Comparison of ENCODE assay signal across 18 mouse cellular contexts in the genomic region with DNA sequence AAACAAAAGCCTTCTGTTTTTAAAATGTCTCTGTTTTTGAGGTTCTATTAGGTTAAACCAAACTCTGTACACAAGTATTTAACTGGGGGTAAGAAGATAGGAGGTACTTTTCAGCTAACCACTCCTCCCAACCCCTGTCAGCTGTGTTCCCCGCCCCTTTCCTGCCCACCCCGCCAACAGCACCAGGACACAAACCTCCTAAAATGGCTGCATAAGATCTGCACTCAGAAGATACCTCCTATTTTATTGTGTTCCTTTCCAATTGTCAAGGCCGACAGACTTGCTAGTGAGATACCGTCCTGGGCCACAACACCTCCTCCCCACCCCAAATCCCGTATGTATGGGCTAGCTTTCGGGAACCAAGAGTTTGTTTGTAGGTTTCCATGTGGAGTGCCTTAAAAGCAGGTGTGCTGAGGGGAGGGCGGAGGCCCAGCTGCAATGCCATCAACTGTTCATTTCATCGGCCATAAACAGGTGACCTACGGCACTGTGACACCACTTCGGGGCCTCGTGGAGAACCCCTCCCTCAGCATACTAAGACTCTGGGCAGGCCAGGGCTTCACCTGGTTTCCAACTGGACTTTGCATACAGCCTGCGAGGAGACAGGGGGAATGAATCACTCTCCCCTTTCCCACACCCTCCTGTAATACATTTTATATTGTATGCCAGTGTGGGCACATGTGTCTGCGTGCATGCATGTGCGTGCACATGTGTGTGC. TPM values are rescaled to one million over a fixed set of nuclear protein-coding genes. Genes with fewer than 3 reads are reported as not detected.
A peak's percentile ranks its signal among the peaks of the same experiment; 100 is the strongest.
DNase-seq lines count a peak whose midpoint lies in the region; ATAC-seq and TF ChIP-seq lines count a peak whose summit lies in the region.
"Had no signal": no experiment of that assay in that cellular context is flagged by ENCODE, and none has a peak within 500 bp of the region (broad histone marks: within the 10 kb centered on the region; RNA-seq: fewer than 3 reads in every experiment).

No protein-coding gene starts in this region.

- no peaks in the 10 kb centered on the region for H3K27me3 ChIP-seq in heart, embryonic 14.5 days (ENCODE audit: control insufficient read depth, insufficient read depth, low read length)
- no peaks in the 10 kb centered on the region for H3K27me3 ChIP-seq in lung, embryonic 14.5 days (ENCODE audit: insufficient read depth, low read length)
- H3K27me3 ChIP-seq in lung, postnatal 0 days (replicated peaks; ENCODE audit: insufficient read depth, low read length) = no peaks in the 10 kb centered on the region
- no peaks in the 10 kb centered on the region for H3K27me3 ChIP-seq in stomach, postnatal 0 days (ENCODE audit: control insufficient read depth, insufficient read depth, low read length)
- H3K27me3 ChIP-seq: embryonic facial prominence, embryonic 13.5 days; forebrain, embryonic 12.5 days had no signal

- H3K4me1 ChIP-seq in heart, embryonic 14.5 days (ENCODE audit: control insufficient read depth in 2 of 2, insufficient read depth in 2 of 2, low read length in 2 of 2) = peaks cover 36 to 78% of the 10 kb centered on the region in 2 experiments
- H3K4me1 ChIP-seq in lung, embryonic 14.5 days (ENCODE audit: insufficient read depth) = peaks cover 11% of the 10 kb centered on the region
- H3K4me1 ChIP-seq in lung, postnatal 0 days (ENCODE audit: insufficient read depth, low read depth, low read length) = peaks cover 23% of the 10 kb centered on the region
- H3K4me1 ChIP-seq in stomach, postnatal 0 days (replicated peaks; ENCODE audit: control insufficient read depth, insufficient read depth) = no peaks in the 10 kb centered on the region

- intact Hi-C loops in heart, postnatal 10 days (cut with DNase I) = no loop called here

- H3K9ac ChIP-seq in heart, embryonic 14.5 days (ENCODE audit: low read length) = peak overlapping the region; percentile 46; the same call in 1 of the 2 replicates
- H3K9ac ChIP-seq in lung, embryonic 14.5 days = no peak overlapping the region
- no peak overlapping the region for H3K9ac ChIP-seq in lung, postnatal 0 days (replicated peaks; ENCODE audit: low read depth)
- H3K9ac ChIP-seq in stomach, postnatal 0 days (ENCODE audit: low read length) = no peak overlapping the region
- H3K9ac ChIP-seq: embryonic facial prominence, embryonic 13.5 days; forebrain, embryonic 12.5 days had no signal

- peak overlapping the region; percentile 31 for H3K4me2 ChIP-seq in heart, embryonic 14.5 days (ENCODE audit: low read length)
- H3K4me2 ChIP-seq in lung, embryonic 14.5 days = no peak overlapping the region
- no peak overlapping the region for H3K4me2 ChIP-seq in lung, postnatal 0 days (replicated peaks; ENCODE audit: low read depth, low read length)
- H3K4me2 ChIP-seq in stomach, postnatal 0 days (replicated peaks; ENCODE audit: low read depth) = no peak overlapping the region
- H3K4me2 ChIP-seq: embryonic facial prominence, embryonic 13.5 days; forebrain, embryonic 12.5 days had no signal

- TF ChIP-seq EP300 in lung, postnatal 0 days (IDR thresholded peaks at IDR 0.05) = no peak
- no peak for TF ChIP-seq EP300 in stomach, postnatal 0 days (optimal IDR thresholded peaks at IDR 0.05)

- H3K36me3 ChIP-seq in heart, embryonic 14.5 days (ENCODE audit: control insufficient read depth, insufficient read depth, low read length) = peaks cover 4% of the 10 kb centered on the region; the same call in 1 of the 2 replicates
- no peaks in the 10 kb centered on the region for H3K36me3 ChIP-seq in lung, embryonic 14.5 days (ENCODE audit: insufficient read depth)
- H3K36me3 ChIP-seq in lung, postnatal 0 days (ENCODE audit: insufficient read depth, low read length) = no peaks in the 10 kb centered on the region
- H3K36me3 ChIP-seq in stomach, postnatal 0 days (ENCODE audit: control insufficient read depth, insufficient read depth, low read length) = no peaks in the 10 kb centered on the region
- H3K36me3 ChIP-seq: embryonic facial prominence, embryonic 13.5 days; forebrain, embryonic 12.5 days; midbrain, embryonic 10.5 days had no signal

- ATAC-seq in heart, embryonic 14.5 days (ENCODE audit: insufficient number of reproducible peaks, insufficient read depth, low FRiP score, low read depth) = no peak
- ATAC-seq in lung, embryonic 14.5 days (ENCODE audit: insufficient read depth) = no peak
- no peak for ATAC-seq in lung, postnatal 0 days
- ATAC-seq in stomach, postnatal 0 days (ENCODE audit: low FRiP score, low TSS enrichment) = peak; percentile 42; the same call in 1 of the 2 replicates
- ATAC-seq: inflammation-experienced regulatory T-cells, adult 6 months had no signal

- H3K9me3 ChIP-seq in heart, embryonic 14.5 days (ENCODE audit: control insufficient read depth, low read length) = no peaks in the 10 kb centered on the region
- no peaks in the 10 kb centered on the region for H3K9me3 ChIP-seq in lung, embryonic 14.5 days (ENCODE audit: low read depth, low read length)
- H3K9me3 ChIP-seq in lung, postnatal 0 days (ENCODE audit: low read length) = no peaks in the 10 kb centered on the region
- H3K9me3 ChIP-seq in stomach, postnatal 0 days (ENCODE audit: control insufficient read depth, low read length) = no peaks in the 10 kb centered on the region
- H3K9me3 ChIP-seq: embryonic facial prominence, embryonic 13.5 days; forebrain, embryonic 12.5 days; midbrain, embryonic 10.5 days had no signal

- peak overlapping the region; percentile 22 to 41; a peak in 2 of 4 replicates for H3K27ac ChIP-seq in heart, embryonic 14.5 days (replicated peaks in 1 of 2; ENCODE audit: control insufficient read depth in 1 of 2, insufficient read depth in 1 of 2, low read depth in 2 of 2, low read length in 2 of 2)
- H3K27ac ChIP-seq in lung, embryonic 14.5 days (ENCODE audit: low read depth) = peak overlapping the region; percentile 86; the same call in 1 of the 2 replicates
- no peak overlapping the region for H3K27ac ChIP-seq in lung, postnatal 0 days (ENCODE audit: low read length)
- H3K27ac ChIP-seq in stomach, postnatal 0 days (replicated peaks) = no peak overlapping the region
- H3K27ac ChIP-seq: embryonic facial prominence, embryonic 13.5 days; forebrain, embryonic 12.5 days; gastrocnemius, adult 2 months; layer of hippocampus, adult 2 months; midbrain, embryonic 10.5 days had no signal

- TF ChIP-seq CTCF in lung, embryonic 14.5 days (IDR thresholded peaks at IDR 0.05; ENCODE audit: low read depth) = no peak
- TF ChIP-seq CTCF in lung, postnatal 0 days (IDR thresholded peaks at IDR 0.05) = no peak
- no peak for TF ChIP-seq CTCF in stomach, postnatal 0 days (IDR thresholded peaks at IDR 0.05; ENCODE audit: low read depth)

- H3K4me3 ChIP-seq in heart, embryonic 14.5 days (ENCODE audit: control insufficient read depth in 1 of 2, insufficient read depth in 1 of 2, low read depth in 1 of 2, low read length in 2 of 2) = no peak overlapping the region
- H3K4me3 ChIP-seq in lung, embryonic 14.5 days (ENCODE audit: low read depth, low read length) = no peak overlapping the region
- no peak overlapping the region for H3K4me3 ChIP-seq in lung, postnatal 0 days (ENCODE audit: low read depth, low read length)
- H3K4me3 ChIP-seq in stomach, postnatal 0 days (ENCODE audit: low read depth, low read length) = no peak overlapping the region
- H3K4me3 ChIP-seq: embryonic facial prominence, embryonic 13.5 days; forebrain, embryonic 12.5 days; gastrocnemius, adult 2 months; layer of hippocampus, adult 2 months; midbrain, embryonic 10.5 days; myocyte had no signal

- 80% methylated on average over 14 of the region's 14 CpGs for WGBS in heart, embryonic 14.5 days
- WGBS in lung, embryonic 14.5 days = 80% methylated on average over 14 of the region's 14 CpGs
- 70% methylated on average over 14 of the region's 14 CpGs for WGBS in lung, postnatal 0 days
- 62% methylated on average over 14 of the region's 14 CpGs for WGBS in stomach, postnatal 0 days

- no peak for DNase-seq in heart, postnatal 10 days
- DNase-seq in lung, embryonic 14.5 days = no peak
- no peak for DNase-seq in lung, postnatal 0 days (ENCODE audit: low spot score)
- DNase-seq in c-Kit-positive CD71-positive TER-119-positive erythroid progenitor cells, embryonic 14.5 days (ENCODE audit: low spot score) = peak; percentile 61
- no peak for DNase-seq in stomach, postnatal 0 days (ENCODE audit: low spot score)
- no peak for DNase-seq in urinary bladder, postnatal 10 days (ENCODE audit: low spot score)
- DNase-seq: adrenal gland, postnatal 25 days; cerebellum, postnatal 36 days; gastrocnemius, adult 2 months; heart, postnatal 14 days; lung, adult 18-20 months had no signal

RNA-seq across cellular contexts. Expression of a gene that starts 9.2 kb away (rescaled TPM):
- 102 and 115 TPM in 2 replicates for polyA plus RNA-seq in heart, embryonic 14.5 days (2014; fragmentation: Nextera tagmentation; extraction: Ambion mirVana)
- 10 to 100 TPM; 68.1 to 83.6 TPM for total RNA-seq in heart, postnatal 10 days (2021)
- polyA plus RNA-seq in lung, embryonic 14.5 days (2014; fragmentation: Nextera tagmentation; extraction: Ambion mirVana) = 97.1 and 97.3 TPM in 2 replicates
- polyA plus RNA-seq in lung, postnatal 0 days (2015; fragmentation: Nextera tagmentation; extraction: Ambion mirVana) = 275 and 288 TPM in 2 replicates
- polyA plus RNA-seq in stomach, postnatal 0 days (2015; fragmentation: Nextera tagmentation; extraction: Ambion mirVana) = 289 and 299 TPM in 2 replicates

Comparison
In these comparisons a context has a peak if more than half of its experiments do, and no peak if none do; other contexts are left out.
1. H3K27ac ChIP-seq: peak in heart, embryonic 14.5 days (2 of 2) and lung, embryonic 14.5 days (single experiment); none in lung, postnatal 0 days (single experiment) and stomach, postnatal 0 days (single experiment).